7 mouse cellular contexts compared by ENCODE assay signal in the genomic region with DNA sequence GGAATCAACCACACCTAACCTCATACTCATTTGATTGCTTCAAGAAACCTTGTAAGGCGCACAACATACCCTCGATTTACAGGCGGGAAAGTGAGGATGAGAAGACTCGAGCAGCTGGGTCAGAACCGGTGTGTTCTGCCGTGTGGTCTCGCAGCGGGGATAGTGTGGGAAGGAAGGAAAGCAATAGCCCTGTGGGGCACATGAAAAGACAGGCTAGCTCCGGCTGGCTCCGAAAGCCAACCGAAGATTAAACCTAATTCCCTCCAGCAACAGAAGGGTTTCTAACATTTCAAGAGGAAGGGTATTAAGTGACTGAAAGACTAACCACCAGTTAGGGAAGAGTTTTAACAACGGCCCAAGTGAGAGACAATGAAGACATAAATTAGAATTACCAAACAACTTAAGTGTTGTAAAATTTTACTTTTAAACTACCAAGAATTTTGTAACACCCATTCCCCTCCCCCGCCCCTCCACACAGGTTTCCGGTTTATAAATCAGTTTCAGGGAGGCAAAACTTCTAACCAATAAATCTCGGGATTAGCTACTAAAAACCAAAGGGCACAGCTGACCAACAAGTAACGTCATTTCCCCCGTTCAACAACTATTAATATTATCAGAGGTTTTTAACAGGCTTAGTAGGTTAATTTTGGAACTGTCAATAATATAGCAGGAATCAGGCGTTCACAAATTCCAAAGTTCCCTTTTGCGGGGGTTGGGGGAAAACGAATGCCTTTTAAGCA. TPM values are rescaled to one million over a fixed set of nuclear protein-coding genes. Genes with fewer than 3 reads are reported as not detected.
DNase-seq lines count a peak whose midpoint lies in the region; ATAC-seq and TF ChIP-seq lines count a peak whose summit lies in the region.

No protein-coding gene starts in this region.

- no peaks in the 10 kb centered on the region for H3K36me3 ChIP-seq in thymus, adult 2 months (ENCODE audit: control insufficient read depth, insufficient read depth, low read length)
- H3K36me3 ChIP-seq in forebrain, embryonic 12.5 days (replicated peaks) = peaks cover 21% of the 10 kb centered on the region
- H3K36me3 ChIP-seq in neural tube, embryonic 14.5 days (ENCODE audit: control insufficient read depth, insufficient read depth, low read length) = peaks cover 14% of the 10 kb centered on the region

- H3K4me2 ChIP-seq in forebrain, embryonic 12.5 days = peak overlapping the region; percentile 77
- peak overlapping the region; percentile 63 for H3K4me2 ChIP-seq in neural tube, embryonic 14.5 days (ENCODE audit: low read depth, low read length)

- TF ChIP-seq CTCF in thymus, adult 2 months (IDR thresholded peaks at IDR 0.05; ENCODE audit: borderline replicate concordance, control insufficient read depth, extremely low read depth, insufficient read depth, low read length, poor library complexity) = no peak

- no peak overlapping the region for H3K27ac ChIP-seq in thymus, adult 2 months (ENCODE audit: control insufficient read depth, insufficient read depth, low read length)
- H3K27ac ChIP-seq in forebrain, embryonic 12.5 days = peak overlapping the region; percentile 98
- H3K27ac ChIP-seq in neural tube, embryonic 14.5 days (ENCODE audit: low read depth, low read length) = peak overlapping the region; percentile 98; the same call in 1 of the 2 replicates

- 21% methylated on average over 20 of the region's 20 CpGs for WGBS in thymus, adult 2 months
- WGBS in forebrain, embryonic 12.5 days = 15% methylated on average over 20 of the region's 20 CpGs
- 12% methylated on average over 20 of the region's 20 CpGs for WGBS in neural tube, embryonic 14.5 days

- no peaks in the 10 kb centered on the region for H3K9me3 ChIP-seq in forebrain, embryonic 12.5 days
- H3K9me3 ChIP-seq in neural tube, embryonic 14.5 days (ENCODE audit: control insufficient read depth, low read length) = no peaks in the 10 kb centered on the region

- no peaks in the 10 kb centered on the region for H3K27me3 ChIP-seq in thymus, adult 2 months (ENCODE audit: control insufficient read depth, insufficient read depth, low read length)
- no peaks in the 10 kb centered on the region for H3K27me3 ChIP-seq in forebrain, embryonic 12.5 days
- 0 out of 2 replicates have a peak, but pooled peaks cover 2% of the 10 kb centered on the region for H3K27me3 ChIP-seq in neural tube, embryonic 14.5 days (ENCODE audit: control insufficient read depth, insufficient read depth, low read length)

- no peak for DNase-seq in thymus, adult 2 months
- DNase-seq in thymus, postnatal 25 days = no peak
- DNase-seq in kidney, postnatal 36 days = peak; percentile 46 to 48
- DNase-seq in cerebellum, postnatal 36 days = no peak
- DNase-seq in cerebellum, postnatal 4 days (ENCODE audit: low spot score in 2 of 2) = no peak

- ATAC-seq in forebrain, embryonic 12.5 days (ENCODE audit: low FRiP score) = no peak
- ATAC-seq in neural tube, embryonic 14.5 days (ENCODE audit: low read depth) = no peak

- peak overlapping the region; percentile 98 for H3K9ac ChIP-seq in forebrain, embryonic 12.5 days
- peak overlapping the region; percentile 98 for H3K9ac ChIP-seq in neural tube, embryonic 14.5 days (replicated peaks; ENCODE audit: low read depth, low read length)

- peaks cover 21% of the 10 kb centered on the region for H3K4me1 ChIP-seq in thymus, adult 2 months (replicated peaks; ENCODE audit: control insufficient read depth, insufficient read depth, low read length)
- peaks cover 27% of the 10 kb centered on the region for H3K4me1 ChIP-seq in forebrain, embryonic 12.5 days
- H3K4me1 ChIP-seq in neural tube, embryonic 14.5 days (ENCODE audit: control insufficient read depth, insufficient read depth, low read length) = peaks cover 21% of the 10 kb centered on the region

- H3K4me3 ChIP-seq in thymus, adult 2 months (ENCODE audit: control insufficient read depth, insufficient read depth, low read length) = peak overlapping the region; percentile 93
- H3K4me3 ChIP-seq in forebrain, embryonic 12.5 days (replicated peaks) = peak overlapping the region; percentile 98
- H3K4me3 ChIP-seq in neural tube, embryonic 14.5 days (ENCODE audit: low read depth, low read length) = peak overlapping the region; percentile 97

- no peak for TF ChIP-seq POLR2A in thymus, adult 2 months (IDR thresholded peaks at IDR 0.05; ENCODE audit: control insufficient read depth, extremely low read depth, insufficient read depth, low read length, poor library complexity)

RNA-seq across cellular contexts. Expression of gene Maml1, which starts 1.5 kb away (rescaled TPM):
- 35.3 and 41.4 TPM in 2 replicates for polyA plus RNA-seq in thymus, adult 2 months (2012; rRNA removed)
- polyA plus RNA-seq in forebrain, embryonic 12.5 days (2016; fragmentation: Nextera tagmentation; extraction: Ambion mirVana) = 5.5 and 5.9 TPM in 2 replicates
- polyA plus RNA-seq in neural tube, embryonic 14.5 days (2014; fragmentation: Nextera tagmentation; extraction: Ambion mirVana) = 3.5 and 4.4 TPM in 2 replicates

RNA-seq across cellular contexts. Expression of gene Canx, which starts 34.8 kb away (rescaled TPM):
- 43.1 and 44.3 TPM in 2 replicates for polyA plus RNA-seq in thymus, adult 2 months (2012; rRNA removed)
- polyA plus RNA-seq in forebrain, embryonic 12.5 days (2016; fragmentation: Nextera tagmentation; extraction: Ambion mirVana) = 287 and 298 TPM in 2 replicates
- polyA plus RNA-seq in neural tube, embryonic 14.5 days (2014; fragmentation: Nextera tagmentation; extraction: Ambion mirVana) = 205 and 227 TPM in 2 replicates

RNA-seq across cellular contexts. Expression of gene Ltc4s, which starts 52.2 kb away (rescaled TPM):
- polyA plus RNA-seq in thymus, adult 2 months (2012; rRNA removed) = 34.4 and 46.9 TPM in 2 replicates
- 0.60 and 0.69 TPM in 2 replicates for polyA plus RNA-seq in forebrain, embryonic 12.5 days (2016; fragmentation: Nextera tagmentation; extraction: Ambion mirVana)
- 1.3 and 3.3 TPM in 2 replicates for polyA plus RNA-seq in neural tube, embryonic 14.5 days (2014; fragmentation: Nextera tagmentation; extraction: Ambion mirVana)

Comparison
In these comparisons a context has a peak if more than half of its experiments do, and no peak if none do; other contexts are left out.
1. DNase-seq: peak in kidney, postnatal 36 days (2 of 2); none in thymus, adult 2 months (single experiment), thymus, postnatal 25 days (single experiment), cerebellum, postnatal 36 days (0 of 2) and cerebellum, postnatal 4 days (0 of 2).
2. Peak in every context shown above with its lines, with median percentiles within 50 percentile points of each other: H3K4me3 ChIP-seq.